Mouse (Mus musculus) MEL (cell line): ENCODE results near the gene Cntnap2.

Source experiments
- CTCF ChIP-seq, 3 experiments: IDR thresholded peaks in 2 of 3; conservative IDR thresholded peaks in 1 of 3; 2 replicates each; pipeline ENCODE4 v1.5.1; 2011 to 2012; ENCODE audit warnings: low read length in 3 of 3, low read depth in 2 of 3, mild to moderate bottlenecking in 2 of 3, improper control_type of control experiment in 1 of 3, inconsistent platforms in 1 of 3, mixed read lengths in 1 of 3, moderate library complexity in 1 of 3; ENCODE audit not compliant: control insufficient read depth in 1 of 3, insufficient read depth in 1 of 3, poor library complexity in 1 of 3, severe bottlenecking in 1 of 3
- EP300 ChIP-seq, 2 experiments: IDR thresholded peaks; 2 replicates each; pipeline ENCODE4 v1.6.1; 2011; ENCODE audit warnings: improper control_type of control experiment in 2 of 2, low read length in 2 of 2, low read depth in 1 of 2, mild to moderate bottlenecking in 1 of 2
- GABPA ChIP-seq: IDR thresholded peaks from 2 replicates; pipeline ENCODE4 v1.6.1; 2012; ENCODE audit warnings: low read depth, mild to moderate bottlenecking, inconsistent platforms, low read length, improper control_type of control experiment, moderate library complexity
- MAFK ChIP-seq: IDR thresholded peaks from 2 replicates; pipeline ENCODE4 v1.6.1; 2011; ENCODE audit warnings: low read depth, mild to moderate bottlenecking, low read length, improper control_type of control experiment, borderline replicate concordance
- POLR2A ChIP-seq, 2 experiments: IDR thresholded peaks; 2 replicates each; pipeline ENCODE4 v1.6.1; 2011 to 2012; ENCODE audit warnings: low read length in 2 of 2, mild to moderate bottlenecking in 2 of 2, control low read depth in 1 of 2, improper control_type of control experiment in 1 of 2, low read depth in 1 of 2, moderate library complexity in 1 of 2; ENCODE audit not compliant: control insufficient read depth in 1 of 2, insufficient read depth in 1 of 2, poor library complexity in 1 of 2
- TAL1 ChIP-seq: IDR thresholded peaks from 2 replicates; pipeline ENCODE4 v1.6.1; 2012; ENCODE audit warnings: mild to moderate bottlenecking, inconsistent platforms, low read length, moderate library complexity, mixed read lengths

- no peak for TF ChIP-seq EP300 (IDR thresholded peaks at IDR 0.05; ENCODE audit: low read depth in 1 of 2, low read length in 2 of 2)
- no peak for TF ChIP-seq MAFK
- TF ChIP-seq CTCF (IDR thresholded peaks at IDR 0.05 in 2 of 3, conservative IDR thresholded peaks at IDR 0.05 in 1 of 3; ENCODE audit: control insufficient read depth in 1 of 3, insufficient read depth in 1 of 3, low read depth in 2 of 3, low read length in 3 of 3, poor library complexity in 1 of 3, severe bottlenecking in 1 of 3), result peak; percentile 46 to 68 (median 58)
- TF ChIP-seq TAL1, result no peak
- TF ChIP-seq GABPA, result no peak
- TF ChIP-seq POLR2A (IDR thresholded peaks at IDR 0.05; ENCODE audit: control insufficient read depth in 1 of 2, insufficient read depth in 1 of 2, low read depth in 1 of 2, low read length in 2 of 2, poor library complexity in 1 of 2), result no peak
Measured at GRCm38 (mm10) chr6:47188193-47188592, 2129.0 kb downstream of the Cntnap2 start.
